Mouse (Mus musculus): ENCODE results near the gene B3galt1. TPM values are rescaled to one million over a fixed set of nuclear protein-coding genes. Genes with fewer than 3 reads are reported as not detected.

Gene B3galt1
- polyA plus RNA-seq, 1 experiment from 2014 or later = 0.38 TPM

GRCm38 (mm10) chr2:67730771-67731170 lies 165.1 kb downstream of the B3galt1 start:
- no peaks in the 10 kb centered on the region for H3K27me3 ChIP-seq
- H3K9ac ChIP-seq = no peak overlapping the region
- no peaks in the 10 kb centered on the region for H3K36me3 ChIP-seq (replicated peaks)
- no peak for ATAC-seq (ENCODE audit: insufficient read depth)
- WGBS (ENCODE audit: insufficient replicate concordance) = 53% methylated on average over 2 of the region's 2 CpGs
- no peak overlapping the region for H3K4me2 ChIP-seq
- no peaks in the 10 kb centered on the region for H3K4me1 ChIP-seq (replicated peaks)
- no peak overlapping the region for H3K27ac ChIP-seq (replicated peaks)
- no peak overlapping the region for H3K4me3 ChIP-seq (replicated peaks)
- no peaks in the 10 kb centered on the region for H3K9me3 ChIP-seq (replicated peaks)

GRCm38 (mm10) chr2:67751585-67751984 lies 185.9 kb downstream of the B3galt1 start:
- H3K9me3 ChIP-seq (replicated peaks) = no peaks in the 10 kb centered on the region
- H3K4me1 ChIP-seq (replicated peaks) = no peaks in the 10 kb centered on the region
- no peaks in the 10 kb centered on the region for H3K27me3 ChIP-seq
- no peak overlapping the region for H3K4me3 ChIP-seq (replicated peaks)
- no peak overlapping the region for H3K27ac ChIP-seq (replicated peaks)
- H3K4me2 ChIP-seq = no peak overlapping the region
- H3K36me3 ChIP-seq (replicated peaks) = no peaks in the 10 kb centered on the region
- ATAC-seq (ENCODE audit: insufficient read depth) = no peak
- 75% methylated on average over 3 of the region's 3 CpGs for WGBS (ENCODE audit: insufficient replicate concordance)
- no peak overlapping the region for H3K9ac ChIP-seq

DNA sequence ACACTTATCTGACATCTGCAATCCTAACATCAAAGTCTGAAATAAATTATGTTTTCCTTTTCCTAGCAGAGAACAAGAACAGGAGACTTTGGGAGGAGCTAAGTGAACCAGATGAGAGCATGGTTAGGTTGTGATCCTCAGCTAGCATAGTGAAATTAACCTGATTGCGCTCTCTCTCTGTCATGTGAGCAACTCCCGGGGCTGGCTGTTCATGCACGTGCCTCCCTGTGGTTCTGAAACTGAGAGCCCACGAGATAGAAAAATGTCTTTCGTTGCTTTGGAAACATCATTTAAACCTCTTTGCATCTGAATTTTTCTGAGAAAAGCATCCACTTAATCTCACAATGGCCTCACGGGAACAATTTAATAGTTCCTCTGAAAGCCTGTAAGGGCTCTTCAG lies 190.8 kb downstream of the B3galt1 start:
- Histone ChIP-seq H3K4me1 (replicated peaks) (no peaks in the 10 kb centered on the region), H3K4me3 (replicated peaks) (no peak overlapping the region), H3K9ac (no peak overlapping the region), H3K9me3 (replicated peaks) (no peaks in the 10 kb centered on the region), H3K27ac (replicated peaks) (no peak overlapping the region), H3K4me2 (no peak overlapping the region), H3K36me3 (replicated peaks) (no peaks in the 10 kb centered on the region), H3K27me3 (no peaks in the 10 kb centered on the region)
- WGBS (ENCODE audit: insufficient replicate concordance) = 64% methylated on average over 6 of the region's 6 CpGs
- no peak for ATAC-seq (ENCODE audit: insufficient read depth)

- Histone ChIP-seq H3K36me3 (replicated peaks) (no peaks in the 10 kb centered on the region), H3K27me3 (no peaks in the 10 kb centered on the region), H3K4me3 (replicated peaks) (no peak overlapping the region), H3K9me3 (replicated peaks) (no peaks in the 10 kb centered on the region), H3K9ac (no peak overlapping the region), H3K27ac (replicated peaks) (no peak overlapping the region), H3K4me2 (no peak overlapping the region), H3K4me1 (replicated peaks) (no peaks in the 10 kb centered on the region)
- no peak for ATAC-seq (ENCODE audit: insufficient read depth)
- 51% methylated on average over 3 of the region's 3 CpGs for WGBS (ENCODE audit: insufficient replicate concordance)
Observed at GRCm38 (mm10) chr2:67787536-67787935, 221.9 kb downstream of the B3galt1 start.

GRCm38 (mm10) chr2:67797561-67797960 lies 231.9 kb downstream of the B3galt1 start:
- Histone ChIP-seq H3K27ac (replicated peaks) (no peak overlapping the region), H3K4me1 (replicated peaks) (no peaks in the 10 kb centered on the region), H3K9ac (no peak overlapping the region), H3K9me3 (replicated peaks) (no peaks in the 10 kb centered on the region), H3K27me3 (no peaks in the 10 kb centered on the region), H3K36me3 (replicated peaks) (no peaks in the 10 kb centered on the region), H3K4me3 (replicated peaks) (no peak overlapping the region), H3K4me2 (no peak overlapping the region)
- 54% methylated on average over 4 of the region's 4 CpGs for WGBS (ENCODE audit: insufficient replicate concordance)
- ATAC-seq (ENCODE audit: insufficient read depth) = no peak

- no peak overlapping the region for H3K4me3 ChIP-seq (replicated peaks)
- no peaks in the 10 kb centered on the region for H3K36me3 ChIP-seq (replicated peaks)
- H3K27ac ChIP-seq (replicated peaks) = no peak overlapping the region
- 60% methylated on average over 3 of the region's 3 CpGs for WGBS (ENCODE audit: insufficient replicate concordance)
- ATAC-seq (ENCODE audit: insufficient read depth) = no peak
- no peaks in the 10 kb centered on the region for H3K4me1 ChIP-seq (replicated peaks)
- no peaks in the 10 kb centered on the region for H3K27me3 ChIP-seq
- H3K9ac ChIP-seq = no peak overlapping the region
- H3K4me2 ChIP-seq = no peak overlapping the region
- no peaks in the 10 kb centered on the region for H3K9me3 ChIP-seq (replicated peaks)
Observed at GRCm38 (mm10) chr2:67799981-67800380, 234.3 kb downstream of the B3galt1 start.

DNA sequence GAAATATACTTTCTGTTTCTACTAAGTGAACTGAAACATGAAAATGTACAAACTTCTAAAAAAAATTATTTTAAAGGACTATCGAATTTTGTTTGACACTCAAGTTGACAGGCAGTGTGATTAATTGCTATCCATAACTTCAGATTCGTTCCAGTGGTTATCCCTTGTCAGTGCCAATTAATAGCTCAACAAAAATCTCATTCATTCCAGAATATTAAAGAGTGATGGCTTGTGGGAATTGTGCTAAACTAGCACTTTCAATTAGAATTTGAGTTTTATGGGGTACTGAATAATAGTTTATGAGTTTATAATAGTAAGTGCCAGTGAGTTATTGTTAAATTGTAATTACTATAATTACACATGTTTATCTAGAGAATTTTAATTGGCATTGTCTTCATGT lies 250.5 kb downstream of the B3galt1 start:
- Histone ChIP-seq H3K36me3 (replicated peaks) (no peaks in the 10 kb centered on the region), H3K4me1 (replicated peaks) (no peaks in the 10 kb centered on the region), H3K9ac (no peak overlapping the region), H3K27me3 (no peaks in the 10 kb centered on the region), H3K27ac (replicated peaks) (no peak overlapping the region), H3K4me2 (no peak overlapping the region), H3K4me3 (replicated peaks) (no peak overlapping the region), H3K9me3 (replicated peaks) (no peaks in the 10 kb centered on the region)
- 51% methylated on average over 2 of the region's 2 CpGs for WGBS (ENCODE audit: insufficient replicate concordance)
- ATAC-seq (ENCODE audit: insufficient read depth) = no peak

DNA sequence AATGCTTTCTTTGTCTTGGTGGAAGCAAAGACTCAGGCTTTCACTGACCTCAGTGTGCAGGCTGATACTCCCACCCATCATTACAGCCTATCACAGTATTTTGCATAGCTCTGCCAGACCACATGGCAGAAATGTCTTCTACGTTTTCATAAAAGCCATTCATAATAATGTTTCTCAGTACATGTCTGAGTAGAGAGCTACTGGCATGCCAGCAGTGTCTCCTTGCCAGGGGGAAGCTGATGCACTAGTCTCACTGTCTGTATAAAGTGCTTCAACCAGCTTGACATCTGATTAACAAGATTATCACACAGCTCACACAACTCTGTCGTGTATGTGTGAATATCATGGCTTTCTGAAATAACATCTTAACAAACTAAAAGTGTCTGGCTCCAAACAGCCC lies 252.3 kb downstream of the B3galt1 start:
- 43% methylated on average over 2 of the region's 2 CpGs for WGBS (ENCODE audit: insufficient replicate concordance)

GRCm38 (mm10) chr2:67822360-67822759 lies 256.7 kb downstream of the B3galt1 start:
- no peak for ATAC-seq (ENCODE audit: insufficient read depth)
- WGBS (ENCODE audit: insufficient replicate concordance) = 66% methylated on average over 5 of the region's 5 CpGs
- Histone ChIP-seq H3K4me3 (replicated peaks) (no peak overlapping the region), H3K9me3 (replicated peaks) (no peaks in the 10 kb centered on the region), H3K27ac (replicated peaks) (no peak overlapping the region), H3K4me2 (no peak overlapping the region), H3K36me3 (replicated peaks) (no peaks in the 10 kb centered on the region), H3K27me3 (no peaks in the 10 kb centered on the region), H3K9ac (no peak overlapping the region), H3K4me1 (replicated peaks) (no peaks in the 10 kb centered on the region)

More for the DNA sequence above, 252.3 kb downstream of the B3galt1 start:
- Histone ChIP-seq H3K9ac (no peak overlapping the region), H3K27me3 (no peaks in the 10 kb centered on the region), H3K4me2 (no peak overlapping the region), H3K4me3 (replicated peaks) (no peak overlapping the region), H3K36me3 (replicated peaks) (no peaks in the 10 kb centered on the region), H3K4me1 (replicated peaks) (no peaks in the 10 kb centered on the region), H3K9me3 (replicated peaks) (no peaks in the 10 kb centered on the region), H3K27ac (replicated peaks) (no peak overlapping the region)
- ATAC-seq (ENCODE audit: insufficient read depth) = no peak

DNA sequence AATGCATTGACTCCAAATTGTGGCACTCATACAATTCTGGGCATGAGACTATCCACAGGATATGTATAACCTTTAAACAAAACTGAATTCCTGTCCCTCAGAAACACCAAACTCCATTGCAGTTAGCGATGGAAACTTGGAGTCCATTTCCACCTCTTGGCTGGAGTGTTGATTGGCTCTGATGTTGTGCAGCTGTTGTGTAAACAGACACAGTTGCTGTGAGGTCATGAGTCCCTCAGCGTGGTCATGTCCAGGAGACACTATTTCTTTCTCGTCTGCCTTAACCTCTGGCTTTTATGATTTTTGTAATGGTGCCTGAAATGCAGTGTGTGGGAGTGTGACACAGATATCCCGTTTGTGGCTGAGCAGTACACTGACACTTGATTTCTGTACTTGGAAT lies 262.0 kb downstream of the B3galt1 start:
- H3K27me3 ChIP-seq = no peaks in the 10 kb centered on the region
- no peak overlapping the region for H3K4me2 ChIP-seq
- no peak overlapping the region for H3K4me3 ChIP-seq (replicated peaks)
- no peaks in the 10 kb centered on the region for H3K4me1 ChIP-seq (replicated peaks)
- H3K9me3 ChIP-seq (replicated peaks) = no peaks in the 10 kb centered on the region
- WGBS (ENCODE audit: insufficient replicate concordance) = 57% methylated on average over 4 of the region's 4 CpGs
- ATAC-seq (ENCODE audit: insufficient read depth) = no peak
- no peak overlapping the region for H3K27ac ChIP-seq (replicated peaks)
- no peak overlapping the region for H3K9ac ChIP-seq
- no peaks in the 10 kb centered on the region for H3K36me3 ChIP-seq (replicated peaks)

DNA sequence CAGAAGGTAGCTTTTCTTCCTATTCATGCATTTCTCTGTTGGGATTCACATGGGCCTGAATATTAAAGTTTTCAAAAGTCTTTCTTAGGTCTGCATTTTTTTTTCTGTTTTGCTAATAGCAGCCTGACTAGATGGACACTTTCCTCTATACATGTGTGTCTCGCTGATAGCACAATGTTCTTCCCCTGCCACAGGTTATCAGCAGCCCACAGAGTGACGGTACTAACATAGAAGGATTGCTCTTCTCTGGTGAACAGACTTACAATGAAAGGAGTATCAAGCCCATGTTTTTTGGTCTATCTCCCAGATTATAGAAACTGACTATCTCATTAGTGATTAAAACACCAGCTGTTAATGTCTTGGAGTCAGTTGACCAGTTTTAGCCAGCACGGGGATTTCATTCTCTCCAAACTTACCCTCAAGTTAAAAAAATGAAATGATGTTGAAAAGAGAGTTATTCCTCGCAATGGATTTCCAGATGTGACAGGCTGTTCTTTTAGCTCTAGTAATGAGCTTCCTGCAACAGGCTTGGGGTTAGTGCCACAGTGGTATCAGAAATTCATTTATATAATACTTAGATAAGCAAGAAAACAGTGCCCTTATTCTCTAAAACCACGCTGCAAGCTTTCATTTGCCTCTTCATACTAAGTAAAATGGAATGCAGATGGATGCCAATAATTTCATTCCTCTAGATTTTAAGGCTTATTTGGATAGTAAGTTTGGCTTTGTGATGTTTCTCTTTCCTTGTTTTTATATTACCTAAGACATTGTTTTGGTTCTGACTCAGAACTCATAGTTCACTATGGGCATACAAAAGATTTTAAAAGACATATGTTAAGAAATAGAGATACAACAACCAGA lies 263.6 kb downstream of the B3galt1 start:
- WGBS (ENCODE audit: insufficient replicate concordance) = 31% methylated on average over 5 of the region's 5 CpGs
- no peak overlapping the region for H3K9ac ChIP-seq
- H3K4me2 ChIP-seq = no peak overlapping the region
- no peak for ATAC-seq (ENCODE audit: insufficient read depth)
- no peaks in the 10 kb centered on the region for H3K9me3 ChIP-seq (replicated peaks)
- no peak overlapping the region for H3K4me3 ChIP-seq (replicated peaks)
- H3K27me3 ChIP-seq = no peaks in the 10 kb centered on the region
- no peak overlapping the region for H3K27ac ChIP-seq (replicated peaks)
- no peaks in the 10 kb centered on the region for H3K4me1 ChIP-seq (replicated peaks)
- H3K36me3 ChIP-seq (replicated peaks) = no peaks in the 10 kb centered on the region

DNA sequence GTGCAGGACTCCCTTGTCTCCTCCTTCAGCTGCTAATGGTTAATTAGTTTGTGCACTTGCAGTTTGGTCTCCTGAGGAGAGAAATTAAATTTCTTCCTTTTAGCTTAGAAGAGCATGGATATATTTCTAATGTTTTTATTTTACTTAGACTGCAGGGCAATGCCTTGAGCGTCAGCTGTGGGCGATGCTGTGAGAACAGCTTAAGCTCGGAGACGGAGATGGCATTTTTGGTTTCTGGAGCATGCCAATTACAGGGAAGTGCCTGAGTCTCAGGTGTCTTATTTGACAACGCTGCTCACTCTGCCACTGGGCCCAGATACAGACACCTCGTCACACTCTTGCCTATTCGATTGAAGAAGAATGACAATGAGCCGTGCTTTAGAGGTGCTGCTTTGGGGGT lies 282.1 kb downstream of the B3galt1 start:
- Histone ChIP-seq H3K27me3 (no peaks in the 10 kb centered on the region), H3K36me3 (replicated peaks) (no peaks in the 10 kb centered on the region), H3K9me3 (replicated peaks) (no peaks in the 10 kb centered on the region), H3K9ac (no peak overlapping the region), H3K4me2 (no peak overlapping the region), H3K4me1 (replicated peaks) (no peaks in the 10 kb centered on the region), H3K4me3 (replicated peaks) (no peak overlapping the region), H3K27ac (replicated peaks) (no peak overlapping the region)
- ATAC-seq (ENCODE audit: insufficient read depth) = no peak
- 71% methylated on average over 8 of the region's 8 CpGs for WGBS (ENCODE audit: insufficient replicate concordance)
